Mouse (Mus musculus) stomach, embryonic 16.5 days (tissue): Measurements from ENCODE around the gene Olfr221. TPM values are rescaled to one million over a fixed set of nuclear protein-coding genes. Genes with fewer than 3 reads are reported as not detected.

Experiments used
- ATAC-seq: fragments of 200-750 bp; cut with Nextera tagmentation; 2 replicates; pipeline ENCODE4 v1.8.0; 2017; ENCODE audit warnings: moderate number of reproducible peaks, moderate TSS enrichment; ENCODE audit not compliant: insufficient read depth, low FRiP score
- H3K27ac ChIP-seq: fragments of 300-500 bp; sonication (generic); 2 replicates; pipeline ENCODE4 v1.5.1; 2014; ENCODE audit warnings: low read length
- H3K27me3 ChIP-seq: fragments of 300-500 bp; sonication (generic); 2 replicates; pipeline ENCODE4 v1.6.1; 2014; ENCODE audit warnings: low read length, control low read depth, mixed read lengths; ENCODE audit not compliant: control insufficient read depth, insufficient read depth
- H3K36me3 ChIP-seq: fragments of 300-500 bp; sonication (generic); 2 replicates; pipeline ENCODE4 v1.6.1; 2014; ENCODE audit warnings: low read length; ENCODE audit not compliant: control insufficient read depth, insufficient read depth
- H3K4me1 ChIP-seq: fragments of 300-500 bp; sonication (generic); 2 replicates; pipeline ENCODE4 v1.6.1; 2014; ENCODE audit warnings: low read length, control low read depth, mixed read lengths; ENCODE audit not compliant: control insufficient read depth, insufficient read depth
- H3K4me2 ChIP-seq: fragments of 300-500 bp; sonication (generic); 2 replicates; pipeline ENCODE4 v1.6.1; 2014; ENCODE audit warnings: low read depth, low read length, mixed read lengths
- H3K4me3 ChIP-seq: fragments of 300-500 bp; sonication (generic); replicated peaks from 2 replicates; pipeline ENCODE4 v1.5.1; 2014; ENCODE audit warnings: mild to moderate bottlenecking, low read length
- H3K9ac ChIP-seq: fragments of 300-500 bp; sonication (generic); 2 replicates; pipeline ENCODE4 v1.6.1; 2014; ENCODE audit warnings: low read length
- H3K9me3 ChIP-seq: fragments of 300-500 bp; sonication (generic); replicated peaks from 2 replicates; pipeline ENCODE4 v1.6.1; 2016; ENCODE audit warnings: low read length, control low read depth; ENCODE audit not compliant: control insufficient read depth
- WGBS: fragments of 180-500 bp; shearing (Covaris S2); extraction: QIAGEN DNeasy Blood & Tissue Kit; methylation state at CpG from one replicate; pipeline ENCODE4 v1.1.7; 2014; 5-methylcytosine and 5-hydroxymethylcytosine counted together
- polyA plus RNA-seq: library from polyadenylated mRNA; unstranded; fragments of >200 nt; fragmentation: Nextera tagmentation; extraction: Ambion mirVana; gene quantifications from 2 replicates; pipeline ENCODE4 v1.2.1, GENCODE M21; 2015

The Olfr221 gene
- polyA plus RNA-seq, 1 experiment from 2014 or later: not detected

- H3K4me2 ChIP-seq: peak overlapping the region; percentile 78
- 1% methylated on average over 26 of the region's 27 CpGs for WGBS
- peaks cover 25% of the 10 kb centered on the region for H3K36me3 ChIP-seq
- ATAC-seq: peak; percentile 85
- H3K27ac ChIP-seq: peak overlapping the region; percentile 96
- no peaks in the 10 kb centered on the region for H3K27me3 ChIP-seq
- no peaks in the 10 kb centered on the region for H3K9me3 ChIP-seq
- H3K4me3 ChIP-seq: peak overlapping the region; percentile 77
- H3K9ac ChIP-seq: peak overlapping the region; percentile 93
- H3K4me1 ChIP-seq: peaks cover 20% of the 10 kb centered on the region
Observed at GRCm38 (mm10) chr14:51985301-51986152, 56.7 kb downstream of the Olfr221 start.

DNA sequence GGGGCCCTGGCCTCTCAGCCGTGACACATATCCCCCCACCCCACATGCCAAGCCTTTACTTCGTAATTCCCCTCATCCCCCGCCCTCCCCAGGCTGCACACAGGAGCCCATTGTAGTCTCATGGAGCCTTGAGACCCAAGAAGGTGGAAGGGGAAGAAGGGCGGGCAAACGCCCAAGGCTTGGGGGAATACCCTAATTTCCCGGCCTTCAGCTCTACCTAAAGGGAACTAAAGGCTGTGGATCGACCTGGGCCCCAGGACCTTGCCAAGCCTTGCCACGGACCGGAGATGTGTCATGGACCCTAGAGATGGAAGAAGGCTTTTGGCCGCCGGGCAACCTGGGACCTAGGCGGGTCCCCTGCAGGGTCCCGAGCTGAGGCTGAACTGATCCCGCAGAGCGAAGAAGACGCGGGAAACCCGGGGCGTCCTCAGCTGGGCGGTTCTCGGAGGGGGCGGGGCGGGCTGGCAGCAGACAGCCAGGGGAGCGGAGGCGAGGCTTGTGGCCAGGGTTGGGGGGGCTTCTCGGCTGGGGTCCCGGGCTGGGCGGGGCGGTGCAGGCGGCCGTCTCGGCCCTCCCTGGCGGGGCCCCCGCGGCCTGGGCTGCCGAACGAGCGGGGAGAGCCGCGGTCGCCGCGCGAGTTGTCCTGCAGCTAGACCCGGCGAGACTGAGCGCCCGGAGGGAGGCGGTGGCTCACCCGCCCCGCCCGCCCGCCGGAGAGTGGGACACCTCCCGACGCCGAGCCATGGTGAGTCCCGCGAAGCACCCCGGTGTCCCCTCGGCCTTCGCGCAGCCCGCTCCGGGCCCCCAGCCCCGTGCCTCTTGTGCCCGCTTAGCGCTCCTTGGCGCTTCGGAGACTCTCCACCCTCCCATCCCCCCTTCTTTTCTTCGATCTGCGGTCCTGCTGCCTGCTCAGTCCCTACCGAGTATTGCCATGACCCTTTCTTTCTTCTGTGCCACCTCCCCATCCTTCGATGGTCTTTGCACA, 57.7 kb downstream of the Olfr221 start, which contains the start of gene Arhgef40:
TSS of gene Arhgef40 (plus strand) at position 473 of the 985 bp plus-strand sequence.
- Histone ChIP-seq H3K36me3 (peaks cover 18% of the 10 kb centered on the region; the same call in 1 of the 2 replicates), H3K4me2 (peak within 1 kb of the TSS; percentile 78), H3K27me3 (no peaks in the 10 kb centered on the region), H3K9me3 (no peaks in the 10 kb centered on the region), H3K4me3 (peak within 1 kb of the TSS; percentile 77), H3K9ac (peak within 1 kb of the TSS; percentile 93), H3K4me1 (peaks cover 20% of the 10 kb centered on the region), H3K27ac (peak within 1 kb of the TSS; percentile 96)
- peak; percentile 86 for ATAC-seq
- under 1% methylated on average over 68 of the region's 74 CpGs for WGBS

Other genes starting within 250 kb of the Olfr221 start
- not detected in 2 replicates for gene AY358078, start 242.4 kb downstream of the Olfr221 start, polyA plus RNA-seq
- gene Ear6, start 188.8 kb downstream of the Olfr221 start, polyA plus RNA-seq: 0.19 and 0.79 TPM in 2 replicates
- gene Mettl17, start 157.6 kb downstream of the Olfr221 start, polyA plus RNA-seq: 49.7 and 57.7 TPM in 2 replicates
- gene Slc39a2, start 149.6 kb downstream of the Olfr221 start, polyA plus RNA-seq: 0.89 and 0.98 TPM in 2 replicates
- 125 and 143 TPM in 2 replicates for gene Ndrg2, start 128.3 kb downstream of the Olfr221 start, polyA plus RNA-seq
- gene Tppp2, start 124.0 kb downstream of the Olfr221 start, polyA plus RNA-seq: not detected in 2 replicates
- gene Rnase13, start 119.7 kb downstream of the Olfr221 start, polyA plus RNA-seq: not detected in 2 replicates
- gene Arhgef40, start 57.7 kb downstream of the Olfr221 start, polyA plus RNA-seq: 81.9 and 92.6 TPM in 2 replicates
- 8.0 and 12.8 TPM in 2 replicates for gene Tmem253, start 26.8 kb downstream of the Olfr221 start, polyA plus RNA-seq
- 23.1 and 24.4 TPM in 2 replicates for gene Zfp219, start 21.7 kb downstream of the Olfr221 start, polyA plus RNA-seq
- gene Hnrnpc, start 61.6 kb upstream of the Olfr221 start, polyA plus RNA-seq: 504 and 528 TPM in 2 replicates
- 50.0 and 51.5 TPM in 2 replicates for gene Rpgrip1, start 68.2 kb upstream of the Olfr221 start, polyA plus RNA-seq
- 39.8 and 40.7 TPM in 2 replicates for gene Supt16, start 155.0 kb upstream of the Olfr221 start, polyA plus RNA-seq
- 27.9 and 31.8 TPM in 2 replicates for gene Chd8, start 215.3 kb upstream of the Olfr221 start, polyA plus RNA-seq
- gene Tox4, start 236.7 kb upstream of the Olfr221 start, polyA plus RNA-seq: 36.2 and 39.7 TPM in 2 replicates
- gene Rab2b, start 237.1 kb upstream of the Olfr221 start, polyA plus RNA-seq: 15.8 and 19.6 TPM in 2 replicates